Mouse (Mus musculus): ENCODE data around the gene Mtap. TPM values are rescaled to one million over a fixed set of nuclear protein-coding genes. Genes with fewer than 3 reads are reported as not detected.
A peak's percentile ranks its signal among the peaks of the same experiment; 100 is the strongest.

The Mtap gene
- total and polyA plus RNA-seq, 3 experiments = 36.7 to 52.0 (median 45.4) TPM

DNA sequence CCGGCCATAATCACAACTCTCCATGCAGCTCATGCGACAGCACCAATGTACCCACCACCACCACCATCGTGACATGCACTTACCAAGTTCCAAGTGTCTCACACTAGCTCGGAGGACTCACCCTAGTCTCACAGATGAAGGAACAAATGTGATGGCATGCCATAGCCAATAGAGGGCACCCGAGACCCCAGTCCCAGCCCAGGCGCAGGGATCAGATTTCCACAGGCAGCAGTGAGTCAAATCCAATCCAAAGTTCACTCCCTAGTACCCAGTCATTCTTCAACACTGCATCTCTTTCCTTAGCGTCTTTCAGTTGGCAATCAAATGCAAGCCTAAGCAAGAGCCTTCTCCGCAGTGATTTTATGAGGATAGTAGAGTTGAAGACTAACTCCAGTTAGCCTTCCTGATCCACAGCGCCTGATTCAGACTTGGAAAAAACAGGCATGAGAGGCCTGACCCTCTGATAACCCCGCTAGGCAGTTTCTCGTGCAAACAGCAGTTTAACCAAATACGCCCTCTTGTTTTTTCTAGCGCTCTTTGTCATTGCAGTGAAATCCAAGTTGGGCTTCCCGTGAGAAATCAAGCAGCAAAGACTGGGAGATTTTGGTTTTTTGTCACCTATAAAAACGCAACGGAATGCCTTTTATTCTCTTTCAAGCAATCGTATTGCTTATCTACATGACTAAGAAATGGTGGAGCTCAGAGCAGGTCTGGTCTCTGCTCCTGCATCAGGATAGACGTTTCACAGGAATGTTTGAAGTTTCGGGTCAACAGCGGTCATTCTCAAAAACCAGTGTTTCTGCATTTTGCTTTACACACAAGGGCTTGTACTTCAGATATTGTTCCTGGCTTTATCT is 8.6 kb upstream of the Mtap start:
- DNase-seq (ENCODE audit: low read depth, low spot score) = peak; percentile 83
- Histone ChIP-seq H3K4me3 (ENCODE audit: control insufficient read depth in 1 of 2, insufficient read depth in 1 of 2, low read depth in 2 of 2, low read length in 2 of 2) (peak overlapping the region; percentile 29 to 52), H3K9me3 (replicated peaks; ENCODE audit: insufficient read depth, low read length) (no peaks in the 10 kb centered on the region), H3K4me1 (ENCODE audit: control insufficient read depth in 1 of 2, insufficient read depth in 2 of 2, low read length in 2 of 2) (peaks cover 0 to 6% of the 10 kb centered on the region in 2 experiments; a peak in 2 of 4 replicates), H3K27me3 (ENCODE audit: control insufficient read depth in 1 of 2, insufficient read depth in 2 of 2, low read length in 2 of 2) (no peaks in the 10 kb centered on the region), H3K79me2 (ENCODE audit: control insufficient read depth, insufficient read depth, low read length, poor library complexity) (no peaks in the 10 kb centered on the region), H3K27ac (ENCODE audit: control insufficient read depth, low read depth, low read length) (no peak overlapping the region), H3K9ac (ENCODE audit: control insufficient read depth, low read depth, low read length, poor library complexity, severe bottlenecking) (peak overlapping the region; percentile 3; the same call in 1 of the 2 replicates), H3K36me3 (ENCODE audit: control insufficient read depth in 1 of 2, insufficient read depth in 2 of 2, low read length in 2 of 2) (peaks cover 0 to 6% of the 10 kb centered on the region in 2 experiments; a peak in 2 of 4 replicates)
- no peak for TF ChIP-seq NRF1 (IDR thresholded peaks at IDR 0.05; ENCODE audit: insufficient read depth, low read depth, low read length, poor library complexity, severe bottlenecking)
- no peak for TF ChIP-seq TBP (IDR thresholded peaks at IDR 0.05; ENCODE audit: low read depth, low read length)
- no peak for TF ChIP-seq ZKSCAN1 (IDR thresholded peaks at IDR 0.05; ENCODE audit: low read depth, low read length)
- TF ChIP-seq RCOR1 (IDR thresholded peaks at IDR 0.05; ENCODE audit: low read depth, low read length) = 0 out of 2 replicates have a peak, but pooled peaks have one; percentile 3
- TF ChIP-seq MEF2A (IDR thresholded peaks at IDR 0.05; ENCODE audit: extremely low read depth, insufficient replicate concordance, low read depth, low read length, poor library complexity, severe bottlenecking) = no peak
- TF ChIP-seq CHD1 (IDR thresholded peaks at IDR 0.05; ENCODE audit: low read depth, low read length) = no peak
- peak; percentile 58 for TF ChIP-seq SMC3 (IDR thresholded peaks at IDR 0.05; ENCODE audit: low read depth, low read length)
- TF ChIP-seq CTCF (IDR thresholded peaks at IDR 0.05 in 2 of 3, conservative IDR thresholded peaks at IDR 0.05 in 1 of 3; ENCODE audit: control insufficient read depth in 1 of 3, insufficient read depth in 1 of 3, low read depth in 2 of 3, low read length in 3 of 3, poor library complexity in 1 of 3, severe bottlenecking in 1 of 3) = peak; percentile 78 to 86 (median 83)
- TF ChIP-seq ZC3H11A (IDR thresholded peaks at IDR 0.05; ENCODE audit: low read depth, low read length) = 0 out of 2 replicates have a peak, but pooled peaks have one; percentile 3
- peak; percentile 37 for TF ChIP-seq RAD21 (IDR thresholded peaks at IDR 0.05; ENCODE audit: low read depth, low read length)

DNA sequence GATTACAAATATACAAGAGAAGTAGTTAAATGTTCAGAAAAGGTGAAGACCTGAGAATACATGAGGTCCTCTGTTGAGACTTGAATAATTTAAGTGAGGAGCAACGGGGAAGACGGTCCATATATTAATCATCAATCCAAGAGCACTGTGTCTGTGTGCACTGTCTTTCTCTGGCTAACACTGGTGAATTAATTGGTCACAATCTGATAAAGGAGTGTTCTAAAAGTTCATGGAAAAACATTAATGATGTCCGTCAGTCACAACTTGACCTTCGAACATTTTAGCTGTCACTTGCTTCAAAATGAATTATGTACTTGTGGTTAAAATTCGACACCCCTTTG is 8.0 kb upstream of the Mtap start:
- H3K4me1 ChIP-seq (ENCODE audit: control insufficient read depth in 1 of 2, insufficient read depth in 2 of 2, low read length in 2 of 2) = peaks cover 0 to 6% of the 10 kb centered on the region in 2 experiments; a peak in 2 of 4 replicates
- no peak for DNase-seq (ENCODE audit: low read depth, low spot score)
- peaks cover 0 to 6% of the 10 kb centered on the region in 2 experiments; a peak in 2 of 4 replicates for H3K36me3 ChIP-seq (ENCODE audit: control insufficient read depth in 1 of 2, insufficient read depth in 2 of 2, low read length in 2 of 2)
- no peak overlapping the region for H3K27ac ChIP-seq (ENCODE audit: control insufficient read depth, low read depth, low read length)
- TF ChIP-seq CHD1 (IDR thresholded peaks at IDR 0.05; ENCODE audit: low read depth, low read length) (no peak), ZKSCAN1 (IDR thresholded peaks at IDR 0.05; ENCODE audit: low read depth, low read length) (no peak), MAZ (IDR thresholded peaks at IDR 0.05; ENCODE audit: low read depth, low read length) (no peak), SMC3 (IDR thresholded peaks at IDR 0.05; ENCODE audit: low read depth, low read length) (no peak), ZC3H11A (IDR thresholded peaks at IDR 0.05; ENCODE audit: low read depth, low read length) (no peak), E2F4 (IDR thresholded peaks at IDR 0.05; ENCODE audit: borderline replicate concordance, low read depth, low read length) (no peak), MXI1 (IDR thresholded peaks at IDR 0.05; ENCODE audit: low read depth, low read length) (no peak), UBTF (IDR thresholded peaks at IDR 0.05; ENCODE audit: borderline replicate concordance, insufficient read depth, low read depth, low read length) (no peak), POLR2AphosphoS5 (IDR thresholded peaks at IDR 0.05; ENCODE audit: borderline replicate concordance, low read depth, low read length) (no peak), CHD2 (IDR thresholded peaks at IDR 0.05; ENCODE audit: low read length) (no peak)
- H3K79me2 ChIP-seq (ENCODE audit: control insufficient read depth, insufficient read depth, low read length, poor library complexity) = no peaks in the 10 kb centered on the region
- H3K9ac ChIP-seq (ENCODE audit: control insufficient read depth, low read depth, low read length, poor library complexity, severe bottlenecking) = no peak overlapping the region
- H3K4me3 ChIP-seq (ENCODE audit: control insufficient read depth in 1 of 2, insufficient read depth in 1 of 2, low read depth in 2 of 2, low read length in 2 of 2) = no peak overlapping the region
- H3K9me3 ChIP-seq (replicated peaks; ENCODE audit: insufficient read depth, low read length) = no peaks in the 10 kb centered on the region
- no peaks in the 10 kb centered on the region for H3K27me3 ChIP-seq (ENCODE audit: control insufficient read depth in 1 of 2, insufficient read depth in 2 of 2, low read length in 2 of 2)

All from MEL (cell line).